Comparison of ENCODE assay signal across 13 mouse cellular contexts in the genomic region with DNA sequence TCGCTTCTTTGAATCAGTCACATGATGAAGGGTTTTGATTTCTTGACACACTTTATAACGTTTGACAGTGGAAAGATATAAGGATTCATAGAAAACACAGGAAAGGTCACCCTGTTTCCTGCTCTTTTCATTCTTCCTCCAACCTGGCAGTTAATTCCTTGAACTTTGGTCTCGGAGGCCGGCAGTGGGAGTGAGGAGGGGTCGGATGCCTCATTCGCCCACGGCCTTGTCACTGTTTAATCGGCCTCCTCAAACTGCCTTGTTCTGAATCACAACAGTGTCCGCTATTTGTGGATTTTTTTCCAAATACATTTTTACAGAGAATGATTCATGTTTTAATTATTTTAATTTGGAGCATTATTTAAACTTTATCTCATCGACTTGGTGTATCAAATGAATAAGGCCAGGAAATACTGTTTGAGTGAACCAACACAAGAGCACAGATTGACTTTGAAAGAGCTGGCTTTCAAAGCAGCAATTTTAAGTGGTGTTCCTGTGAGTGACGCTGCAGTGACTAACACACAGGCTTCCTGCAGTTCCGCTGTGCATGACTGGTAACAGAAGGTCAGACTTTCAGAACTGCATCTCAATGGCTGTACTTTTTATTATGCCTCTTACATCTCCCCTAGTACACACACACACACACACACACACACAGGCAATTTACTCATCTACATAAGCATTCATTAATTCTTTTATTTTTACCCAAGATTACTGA.
DNase-seq lines count a peak whose midpoint lies in the region; ATAC-seq and TF ChIP-seq lines count a peak whose summit lies in the region.
"Had no signal": no experiment of that assay in that cellular context is flagged by ENCODE, and none has a peak within 500 bp of the region (broad histone marks: within the 10 kb centered on the region; RNA-seq: fewer than 3 reads in every experiment).

No protein-coding gene starts in this region.

- H3K27me3 ChIP-seq in myocyte (ENCODE audit: control insufficient read depth, insufficient read depth, insufficient read length): no peaks in the 10 kb centered on the region
- H3K27me3 ChIP-seq: limb, embryonic 15.5 days had no signal

- H3K79me2 ChIP-seq in myocyte (ENCODE audit: control insufficient read depth, insufficient read depth): no peaks in the 10 kb centered on the region

- H3K4me2 ChIP-seq in myocyte (ENCODE audit: low read depth): peak overlapping the region; percentile 87
- H3K4me2 ChIP-seq: limb, embryonic 15.5 days had no signal

- no peaks in the 10 kb centered on the region for H3K4me1 ChIP-seq in lung, adult 2 months (ENCODE audit: control insufficient read depth, insufficient read depth, low read length)
- H3K4me1 ChIP-seq: limb, embryonic 15.5 days had no signal

- intact Hi-C loops in left cerebral cortex, adult 2 months (cut with DNase I): no loop called here

- ATAC-seq in erythroblast, adult 5-6 weeks (replicated peaks; ENCODE audit: low FRiP score, poor library complexity, severe bottlenecking): no peak
- no peak for ATAC-seq in megakaryocyte-erythroid progenitor cell, adult 5-6 weeks (replicated peaks; ENCODE audit: low FRiP score, low TSS enrichment, poor library complexity, severe bottlenecking)

- no peaks in the 10 kb centered on the region for H3K36me3 ChIP-seq in myocyte (ENCODE audit: control insufficient read depth, insufficient read depth)
- H3K36me3 ChIP-seq: limb, embryonic 15.5 days had no signal

- WGBS in lung, adult 2 months: 46% methylated on average over 12 of the region's 12 CpGs

- TF ChIP-seq POLR2A in lung, adult 2 months (IDR thresholded peaks at IDR 0.05; ENCODE audit: borderline replicate concordance, extremely low read depth, low read depth, low read length): no peak
- TF ChIP-seq POLR2A in myocyte (IDR thresholded peaks at IDR 0.05; ENCODE audit: insufficient read length, low read depth): no peak

- H3K27ac ChIP-seq in left cerebral cortex, adult 2 months: no peak overlapping the region
- H3K27ac ChIP-seq: limb, embryonic 15.5 days had no signal

- no peak overlapping the region for H3K4me3 ChIP-seq in lung, adult 2 months (replicated peaks; ENCODE audit: extremely low read depth, low read depth, low read length)
- no peak overlapping the region for H3K4me3 ChIP-seq in myocyte
- no peak overlapping the region for H3K4me3 ChIP-seq in left cerebral cortex, adult 2 months
- H3K4me3 ChIP-seq: erythroblast, embryonic 14.5 days; limb, embryonic 15.5 days had no signal

- no peak for TF ChIP-seq CTCF in lung, adult 2 months (IDR thresholded peaks at IDR 0.05; ENCODE audit: insufficient read depth, low read length)
- TF ChIP-seq CTCF in left cerebral cortex, adult 2 months (IDR thresholded peaks at IDR 0.05): no peak

- H3ac ChIP-seq in myocyte (ENCODE audit: control insufficient read depth, insufficient read length): no peak overlapping the region

- DNase-seq in lung, postnatal 25 days (ENCODE audit: low spot score): peak; percentile 26
- no peak for DNase-seq in lung, adult 2 months
- DNase-seq in adrenal gland, postnatal 10 days: peak; percentile 43
- DNase-seq in kidney, adult 8-10 months: peak; percentile 66 to 71
- DNase-seq in left cerebral cortex, adult 2 months (ENCODE audit: extremely low spot score in 1 of 2, low spot score in 2 of 2): no peak
- DNase-seq: heart, postnatal 4 days; lung, postnatal 14 days; right cerebral cortex, postnatal 4 days had no signal

TF ChIP-seq in myocyte, 11 proteins besides CTCF, POLR2A, EP300 and RAD21:
- TF ChIP-seq E2F4 (IDR thresholded peaks at IDR 0.05; ENCODE audit: insufficient read depth): no peak
- TF ChIP-seq REST (IDR thresholded peaks at IDR 0.05; ENCODE audit: insufficient read depth, insufficient read length): no peak
- TF ChIP-seq MYOG (IDR thresholded peaks at IDR 0.05; ENCODE audit: control insufficient read depth in 1 of 3, insufficient read depth in 1 of 3, insufficient read length in 2 of 3, low read depth in 2 of 3): no peak
- TF ChIP-seq CEBPB (IDR thresholded peaks at IDR 0.05; ENCODE audit: insufficient read depth, poor library complexity, severe bottlenecking): no peak
- no peak for TF ChIP-seq SRF (IDR thresholded peaks at IDR 0.05; ENCODE audit: control insufficient read depth, insufficient read length, low read depth)
- TF ChIP-seq TCF12 (IDR thresholded peaks at IDR 0.05; ENCODE audit: insufficient read depth, poor library complexity, severe bottlenecking): no peak
- no peak for TF ChIP-seq POLR2AphosphoS2 (IDR thresholded peaks at IDR 0.05; ENCODE audit: insufficient read length, low read depth)
- no peak for TF ChIP-seq MYOD1 (IDR thresholded peaks at IDR 0.05; ENCODE audit: control insufficient read depth in 1 of 3, insufficient read length in 2 of 3, low read depth in 2 of 3)
- no peak for TF ChIP-seq TCF3 (IDR thresholded peaks at IDR 0.05; ENCODE audit: insufficient read length, low read depth)
- TF ChIP-seq USF1 (IDR thresholded peaks at IDR 0.05; ENCODE audit: low read depth): no peak
- no peak for TF ChIP-seq MAX (IDR thresholded peaks at IDR 0.05; ENCODE audit: low read depth)

Comparison
In these comparisons a context has a peak if more than half of its experiments do, and no peak if none do; other contexts are left out.
1. DNase-seq: peak in lung, postnatal 25 days (single experiment), adrenal gland, postnatal 10 days (single experiment) and kidney, adult 8-10 months (2 of 2); none in lung, adult 2 months (single experiment) and left cerebral cortex, adult 2 months (0 of 2).